27 mouse cellular contexts compared by ENCODE assay signal in the genomic region with DNA sequence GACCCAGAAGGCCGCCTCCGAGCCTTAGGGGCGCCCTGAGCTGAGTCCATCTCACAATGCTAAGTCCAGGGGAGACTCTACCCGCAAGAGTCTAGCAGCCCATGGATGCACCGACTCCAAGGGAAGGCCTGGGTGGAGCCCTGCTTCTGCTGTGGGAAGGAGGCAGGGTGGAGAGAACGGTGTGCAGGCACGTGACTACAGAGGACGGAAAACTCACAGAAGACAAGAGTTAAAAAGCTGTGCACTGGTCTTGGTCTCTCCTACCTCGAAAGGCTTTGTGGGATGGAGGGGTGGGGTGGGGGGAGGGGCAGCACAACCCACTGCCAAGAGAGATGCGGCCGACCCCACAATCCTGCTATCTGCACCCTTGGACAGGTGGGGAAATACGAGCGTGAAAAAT.
"Had no signal": no experiment of that assay in that cellular context is flagged by ENCODE, and none has a peak within 500 bp of the region (broad histone marks: within the 10 kb centered on the region; RNA-seq: fewer than 3 reads in every experiment).

No protein-coding gene starts in this region.

- ATAC-seq: hindbrain, embryonic 16.5 days; inflammation-experienced regulatory T-cells, adult 6 months; intestine, embryonic 15.5 days; intestine, postnatal 0 days; liver, postnatal 0 days had no signal

- H3K27me3 ChIP-seq: heart, embryonic 12.5 days; hindbrain, embryonic 12.5 days; intestine, embryonic 15.5 days; limb, embryonic 13.5 days; limb, embryonic 15.5 days; liver, embryonic 13.5 days; liver, embryonic 15.5 days had no signal

- H3K9ac ChIP-seq: heart, embryonic 12.5 days; hindbrain, embryonic 12.5 days; hindbrain, embryonic 14.5 days; intestine, embryonic 15.5 days; limb, embryonic 13.5 days; limb, embryonic 15.5 days; liver, embryonic 13.5 days; liver, embryonic 15.5 days; liver, postnatal 0 days had no signal

- H3K4me2 ChIP-seq: heart, embryonic 12.5 days; hindbrain, embryonic 12.5 days; hindbrain, embryonic 14.5 days; intestine, embryonic 15.5 days; limb, embryonic 13.5 days; limb, embryonic 15.5 days; liver, embryonic 13.5 days; liver, embryonic 15.5 days had no signal

- DNase-seq: gastrocnemius, postnatal 14 days; gastrocnemius, postnatal 36 days; heart, adult 2 months; heart, postnatal 10 days; heart, postnatal 4 days; kidney, adult 18-20 months; kidney, adult 8-10 months; kidney, postnatal 10 days; kidney, postnatal 25 days; kidney, postnatal 4 days; left cerebral cortex, postnatal 4 days; liver, embryonic 13.5 days; liver, postnatal 0 days had no signal

- H3K27ac ChIP-seq: heart, adult 2 months; heart, embryonic 10.5 days; hindbrain, embryonic 10.5 days; hindbrain, embryonic 12.5 days; hindbrain, embryonic 14.5 days; intestine, embryonic 15.5 days; layer of hippocampus, adult 2 months; left cerebral cortex, adult 2 months; limb, embryonic 13.5 days; limb, embryonic 15.5 days; liver, embryonic 13.5 days; liver, embryonic 15.5 days had no signal

- H3K4me3 ChIP-seq: heart, adult 2 months; heart, embryonic 10.5 days; heart, embryonic 12.5 days; hindbrain, embryonic 10.5 days; hindbrain, embryonic 12.5 days; intestine, embryonic 15.5 days; layer of hippocampus, adult 2 months; left cerebral cortex, adult 2 months; limb, embryonic 13.5 days; limb, embryonic 15.5 days; liver, embryonic 13.5 days; liver, embryonic 15.5 days had no signal

- H3K9me3 ChIP-seq: heart, embryonic 10.5 days; heart, embryonic 12.5 days; hindbrain, embryonic 10.5 days; hindbrain, embryonic 12.5 days; intestine, embryonic 15.5 days; limb, embryonic 13.5 days; limb, embryonic 15.5 days; liver, embryonic 13.5 days; liver, embryonic 15.5 days had no signal

- H3K4me1 ChIP-seq: heart, embryonic 12.5 days; hindbrain, embryonic 12.5 days had no signal
